Mouse (Mus musculus) G1E (cell line): Measurements from ENCODE around the gene Ednrb.

Experiments used
- CTCF ChIP-seq: IDR thresholded peaks from 2 replicates; pipeline ENCODE4 v1.5.1; 2012; ENCODE audit warnings: low read depth, low read length, inconsistent platforms, mixed read lengths
- GATA2 ChIP-seq: IDR thresholded peaks from 2 replicates; pipeline ENCODE4 v1.6.1; 2012; ENCODE audit warnings: low read depth, low read length, inconsistent platforms, borderline replicate concordance
- POLR2AphosphoS5 ChIP-seq: IDR thresholded peaks from 2 replicates; pipeline ENCODE4 v1.6.1; 2012; ENCODE audit warnings: low read depth, low read length, inconsistent platforms; ENCODE audit not compliant: insufficient replicate concordance

- TF ChIP-seq POLR2AphosphoS5 = no peak
- TF ChIP-seq GATA2 = no peak
- no peak for TF ChIP-seq CTCF
Observed at GRCm38 (mm10) chr14:103779276-103779675, 64.9 kb downstream of the Ednrb start.
